Mouse (Mus musculus) midbrain, embryonic 14.5 days (tissue): ENCODE measurements around the gene Maf. TPM values are rescaled to one million over a fixed set of nuclear protein-coding genes. Genes with fewer than 3 reads are reported as not detected.

ENCODE experiments used
- ATAC-seq: fragments of 200-750 bp; cut with Nextera tagmentation; 2 replicates; pipeline ENCODE4 v1.8.0; 2017; ENCODE audit warnings: moderate number of reproducible peaks, moderate library complexity; ENCODE audit not compliant: low FRiP score, low TSS enrichment
- DNase-seq: peaks from one replicate; pipeline ENCODE4 v3.0.0-alpha.2; 2015
- H3K27ac ChIP-seq: fragments of 300-500 bp; sonication (generic); replicated peaks from 2 replicates; pipeline ENCODE4 v1.5.1; 2014; ENCODE audit warnings: mild to moderate bottlenecking, low read depth, low read length, moderate library complexity
- H3K27me3 ChIP-seq: fragments of 300-500 bp; sonication (generic); 2 replicates; pipeline ENCODE4 v1.6.1; 2014; ENCODE audit warnings: low read length, control low read depth, mixed read lengths; ENCODE audit not compliant: control insufficient read depth, insufficient read depth
- H3K36me3 ChIP-seq: fragments of 300-500 bp; sonication (generic); 2 replicates; pipeline ENCODE4 v1.6.1; 2014; ENCODE audit warnings: low read length, control low read depth; ENCODE audit not compliant: control insufficient read depth, insufficient read depth
- H3K4me1 ChIP-seq: fragments of 300-500 bp; sonication (generic); 2 replicates; pipeline ENCODE4 v1.6.1; 2014; ENCODE audit warnings: mild to moderate bottlenecking, antibody characterized with exemption, low read length, control low read depth; ENCODE audit not compliant: control insufficient read depth, insufficient read depth
- H3K4me2 ChIP-seq: fragments of 300-500 bp; sonication (generic); 2 replicates; pipeline ENCODE4 v1.6.1; 2014; ENCODE audit warnings: mild to moderate bottlenecking, low read length, moderate library complexity
- H3K4me3 ChIP-seq: fragments of 300-500 bp; sonication (generic); replicated peaks from 2 replicates; pipeline ENCODE4 v1.5.1; 2014; ENCODE audit warnings: low read depth, low read length
- H3K9ac ChIP-seq: fragments of 300-500 bp; sonication (generic); replicated peaks from 2 replicates; pipeline ENCODE4 v1.6.1; 2014; ENCODE audit warnings: mild to moderate bottlenecking, low read length, moderate library complexity
- H3K9me3 ChIP-seq: fragments of 300-500 bp; sonication (generic); 2 replicates; pipeline ENCODE4 v1.6.1; 2016; ENCODE audit warnings: low read length, control low read depth, mixed read lengths; ENCODE audit not compliant: control insufficient read depth
- WGBS: fragments of 180-500 bp; shearing (Covaris S2); extraction: QIAGEN DNeasy Blood & Tissue Kit; methylation state at CpG from one replicate; pipeline ENCODE4 v1.1.7; 2014; 5-methylcytosine and 5-hydroxymethylcytosine counted together
- polyA plus RNA-seq: library from polyadenylated mRNA; unstranded; fragments of >200 nt; fragmentation: Nextera tagmentation; extraction: Ambion mirVana; gene quantifications from 2 replicates; pipeline ENCODE4 v1.2.1, GENCODE M21; 2014

The Maf gene
- polyA plus RNA-seq, 1 experiment from 2014 or later: 9.6 TPM

DNA sequence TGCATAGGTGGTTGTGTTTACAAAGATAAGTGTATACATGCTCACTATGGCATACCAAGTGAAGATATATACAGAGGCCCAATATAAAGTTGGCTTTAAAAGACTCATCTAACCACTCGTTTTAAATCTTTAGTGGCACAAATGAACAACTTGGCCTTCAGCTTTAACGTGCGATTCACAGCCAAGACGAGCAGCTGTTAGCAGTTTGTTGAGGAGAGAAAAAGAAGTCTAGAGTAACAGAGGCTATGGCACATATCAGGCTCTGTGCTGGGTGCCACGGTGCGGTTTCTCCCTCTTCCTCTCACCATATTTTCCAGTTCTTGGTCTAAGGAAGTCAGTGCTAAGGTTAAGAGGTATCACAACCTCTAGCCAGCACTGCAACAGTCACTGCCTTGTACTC lies 34.4 kb upstream of the Maf start:
- Histone ChIP-seq H3K4me3 (no peak overlapping the region), H3K9me3 (no peaks in the 10 kb centered on the region), H3K27ac (no peak overlapping the region), H3K4me2 (no peak overlapping the region), H3K36me3 (no peaks in the 10 kb centered on the region), H3K27me3 (no peaks in the 10 kb centered on the region), H3K9ac (no peak overlapping the region), H3K4me1 (no peaks in the 10 kb centered on the region)
- 94% methylated on average over 6 of the region's 6 CpGs for WGBS
- ATAC-seq (no peak), DNase-seq (no peak)

DNA sequence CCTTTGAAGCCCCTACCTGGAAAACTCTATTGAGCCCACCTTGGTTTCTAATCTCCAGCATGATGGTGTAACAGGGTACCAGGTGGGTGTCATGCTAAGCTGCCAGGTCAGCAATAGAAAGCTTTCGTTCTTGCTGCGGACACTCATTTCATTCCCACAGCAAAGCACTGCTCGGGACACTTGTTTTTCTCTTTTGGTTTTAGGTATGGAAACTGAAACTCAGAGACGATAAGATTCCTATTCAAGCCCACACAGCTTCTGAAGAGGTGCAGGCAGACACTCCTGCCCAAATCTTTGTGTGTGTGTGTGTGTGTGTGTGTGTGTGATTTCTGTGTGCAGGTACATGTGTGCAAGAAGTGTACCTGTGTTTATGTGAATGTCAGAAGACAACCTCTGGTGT lies 32.2 kb upstream of the Maf start:
- no peak for DNase-seq
- Histone ChIP-seq H3K9me3 (no peaks in the 10 kb centered on the region), H3K4me1 (no peaks in the 10 kb centered on the region), H3K4me2 (no peak overlapping the region), H3K27ac (no peak overlapping the region), H3K4me3 (no peak overlapping the region), H3K36me3 (no peaks in the 10 kb centered on the region), H3K9ac (no peak overlapping the region), H3K27me3 (no peaks in the 10 kb centered on the region)
- no peak for ATAC-seq
- WGBS: 95% methylated on average over 4 of the region's 4 CpGs

DNA sequence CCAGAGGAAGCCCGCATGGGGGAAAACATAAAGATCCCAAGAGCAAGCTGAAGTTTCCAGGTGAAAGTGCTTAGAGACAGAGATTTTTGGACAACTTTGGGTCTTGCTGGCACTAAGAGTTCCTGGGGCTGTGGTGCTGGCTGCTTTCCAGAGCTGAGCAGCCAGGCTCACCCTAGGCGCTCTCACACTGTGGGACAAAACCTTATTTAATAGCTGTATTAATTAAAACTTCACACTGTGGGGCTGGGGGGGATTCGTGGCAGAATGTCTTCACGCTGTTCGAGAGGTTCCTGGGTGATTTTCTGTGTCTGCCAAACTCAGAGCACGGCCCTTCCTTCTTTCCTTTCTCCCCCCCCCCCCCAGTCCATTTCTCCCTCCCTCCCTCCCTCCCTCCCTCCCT lies 24.8 kb upstream of the Maf start:
- ATAC-seq: no peak
- 42% methylated on average over 6 of the region's 6 CpGs for WGBS
- no peaks in the 10 kb centered on the region for H3K36me3 ChIP-seq
- no peak overlapping the region for H3K4me2 ChIP-seq
- H3K27ac ChIP-seq: no peak overlapping the region
- DNase-seq: peak; percentile 22
- no peak overlapping the region for H3K9ac ChIP-seq
- H3K9me3 ChIP-seq: no peaks in the 10 kb centered on the region
- no peak overlapping the region for H3K4me3 ChIP-seq
- H3K27me3 ChIP-seq: no peaks in the 10 kb centered on the region
- H3K4me1 ChIP-seq: no peaks in the 10 kb centered on the region

DNA sequence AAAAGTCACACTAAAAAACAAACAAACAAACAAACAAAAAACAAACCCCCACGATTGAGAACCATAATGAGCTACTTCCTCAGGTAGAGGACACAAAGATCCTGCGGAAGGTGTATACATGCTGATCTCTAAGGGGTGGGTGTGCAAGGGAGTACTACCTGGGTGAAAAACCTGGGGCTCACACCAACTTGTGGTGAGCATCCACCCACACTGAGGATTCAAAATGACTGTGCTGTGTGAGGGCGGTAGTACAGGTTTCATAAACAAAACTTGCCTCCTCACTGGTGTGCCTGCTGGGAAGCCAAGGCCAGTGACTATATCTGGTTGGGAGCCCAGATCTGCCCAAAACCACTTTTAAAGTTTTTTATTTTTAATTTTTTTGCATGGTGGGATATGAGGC lies 19.2 kb upstream of the Maf start:
- H3K4me3 ChIP-seq: no peak overlapping the region
- no peaks in the 10 kb centered on the region for H3K27me3 ChIP-seq
- no peak for ATAC-seq
- no peaks in the 10 kb centered on the region for H3K9me3 ChIP-seq
- H3K27ac ChIP-seq: no peak overlapping the region
- H3K9ac ChIP-seq: no peak overlapping the region
- DNase-seq: no peak
- 93% methylated on average over 3 of the region's 3 CpGs for WGBS
- H3K4me1 ChIP-seq: no peaks in the 10 kb centered on the region
- no peak overlapping the region for H3K4me2 ChIP-seq
- no peaks in the 10 kb centered on the region for H3K36me3 ChIP-seq

DNA sequence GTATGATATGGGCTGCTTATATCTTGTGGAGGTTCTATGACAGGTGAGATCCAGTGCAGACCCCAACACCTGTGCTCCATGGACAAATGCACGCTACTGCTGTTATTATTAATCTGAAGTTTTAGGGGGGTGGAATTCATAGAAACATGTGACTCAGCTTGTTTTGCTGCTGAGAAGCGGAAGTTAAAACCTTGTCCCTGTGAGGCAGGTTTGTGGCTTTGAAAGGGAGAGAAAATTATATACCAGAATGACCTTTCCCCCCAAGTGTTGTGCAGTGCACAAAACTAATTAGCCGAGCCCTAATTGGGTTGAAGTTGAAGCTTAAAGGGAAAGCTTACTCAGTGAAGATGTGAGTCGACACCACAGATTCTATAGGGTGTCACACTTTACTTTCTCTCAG lies 18.6 kb upstream of the Maf start:
- Histone ChIP-seq H3K4me1 (no peaks in the 10 kb centered on the region), H3K9me3 (no peaks in the 10 kb centered on the region), H3K9ac (no peak overlapping the region), H3K27ac (no peak overlapping the region), H3K36me3 (no peaks in the 10 kb centered on the region), H3K27me3 (no peaks in the 10 kb centered on the region), H3K4me3 (no peak overlapping the region), H3K4me2 (no peak overlapping the region)
- DNase-seq (no peak), ATAC-seq (no peak)
- 90% methylated on average over 4 of the region's 4 CpGs for WGBS

DNA sequence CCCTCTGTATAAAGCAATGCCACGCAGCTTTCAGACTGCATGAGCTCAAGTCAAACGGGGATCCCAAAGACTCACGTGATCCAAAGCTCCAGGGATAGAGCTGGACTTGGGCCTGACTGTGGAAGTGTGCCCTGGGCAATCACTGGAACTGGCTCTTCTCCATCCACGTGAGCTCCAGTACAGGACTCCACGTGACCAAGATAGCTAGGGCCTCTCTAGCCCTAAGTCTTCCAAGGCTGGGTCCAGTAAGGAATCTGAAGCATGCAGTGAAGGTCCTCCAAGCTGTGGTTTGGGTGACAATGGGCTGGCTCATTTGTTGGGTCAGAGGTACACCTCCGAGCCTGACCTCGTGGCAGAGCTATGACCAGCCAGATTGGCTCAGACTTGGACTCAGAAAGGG lies 11.5 kb upstream of the Maf start:
- Histone ChIP-seq H3K4me2 (no peak overlapping the region), H3K4me3 (no peak overlapping the region), H3K27me3 (no peaks in the 10 kb centered on the region), H3K36me3 (no peaks in the 10 kb centered on the region), H3K9ac (no peak overlapping the region), H3K27ac (no peak overlapping the region), H3K4me1 (no peaks in the 10 kb centered on the region), H3K9me3 (no peaks in the 10 kb centered on the region)
- ATAC-seq (no peak), DNase-seq (no peak)
- WGBS: 84% methylated on average over 7 of the region's 7 CpGs

DNA sequence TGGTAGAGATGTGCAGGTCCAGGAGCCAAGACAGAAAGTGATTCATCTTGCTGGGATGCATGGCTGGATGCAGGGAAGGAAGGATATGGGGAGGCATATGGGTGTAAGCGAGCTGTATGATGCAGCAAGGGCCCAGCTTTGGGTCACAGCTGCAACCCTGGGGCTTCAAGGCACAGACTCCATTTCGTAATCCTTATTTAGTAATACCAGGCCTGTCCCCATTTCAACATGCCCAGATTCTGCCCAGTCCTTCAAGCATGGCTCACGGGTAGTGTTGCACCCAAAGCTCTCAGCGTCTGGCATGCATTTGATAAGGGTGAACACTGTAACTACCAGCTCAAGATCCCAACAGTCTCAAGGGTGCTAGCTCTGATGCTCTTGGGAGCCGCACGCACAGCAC lies 11.0 kb upstream of the Maf start:
- H3K4me2 ChIP-seq: no peak overlapping the region
- no peak for ATAC-seq
- no peak overlapping the region for H3K4me3 ChIP-seq
- 91% methylated on average over 6 of the region's 6 CpGs for WGBS
- no peak overlapping the region for H3K9ac ChIP-seq
- DNase-seq: no peak
- no peaks in the 10 kb centered on the region for H3K9me3 ChIP-seq
- no peaks in the 10 kb centered on the region for H3K4me1 ChIP-seq
- no peak overlapping the region for H3K27ac ChIP-seq
- no peaks in the 10 kb centered on the region for H3K36me3 ChIP-seq
- no peaks in the 10 kb centered on the region for H3K27me3 ChIP-seq

DNA sequence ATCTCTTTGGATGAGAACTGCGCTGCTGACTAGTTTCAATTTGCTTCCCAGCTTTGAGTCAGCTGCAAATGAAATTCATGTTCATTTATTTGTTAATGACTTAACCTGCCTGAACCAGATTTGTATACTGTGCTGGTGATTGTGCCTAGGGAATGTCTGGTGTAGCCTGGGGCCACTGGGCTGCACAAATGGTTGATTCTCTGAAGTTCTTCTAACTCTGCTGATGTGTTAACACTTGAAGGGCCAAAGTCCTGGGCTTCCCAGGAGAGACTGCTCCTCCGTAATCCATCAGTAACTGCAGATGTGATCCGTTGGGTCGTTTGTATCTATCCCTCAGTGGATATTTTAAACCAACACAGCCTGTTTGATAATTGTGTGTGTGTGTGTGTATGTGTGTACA lies 7.7 kb upstream of the Maf start:
- Histone ChIP-seq H3K9ac (no peak overlapping the region), H3K4me2 (no peak overlapping the region), H3K27ac (no peak overlapping the region), H3K36me3 (no peaks in the 10 kb centered on the region), H3K9me3 (no peaks in the 10 kb centered on the region), H3K4me3 (no peak overlapping the region), H3K27me3 (peaks cover 10% of the 10 kb centered on the region; the same call in 1 of the 2 replicates), H3K4me1 (no peaks in the 10 kb centered on the region)
- ATAC-seq (no peak), DNase-seq (no peak)
- WGBS: 68% methylated on average over 4 of the region's 4 CpGs

DNA sequence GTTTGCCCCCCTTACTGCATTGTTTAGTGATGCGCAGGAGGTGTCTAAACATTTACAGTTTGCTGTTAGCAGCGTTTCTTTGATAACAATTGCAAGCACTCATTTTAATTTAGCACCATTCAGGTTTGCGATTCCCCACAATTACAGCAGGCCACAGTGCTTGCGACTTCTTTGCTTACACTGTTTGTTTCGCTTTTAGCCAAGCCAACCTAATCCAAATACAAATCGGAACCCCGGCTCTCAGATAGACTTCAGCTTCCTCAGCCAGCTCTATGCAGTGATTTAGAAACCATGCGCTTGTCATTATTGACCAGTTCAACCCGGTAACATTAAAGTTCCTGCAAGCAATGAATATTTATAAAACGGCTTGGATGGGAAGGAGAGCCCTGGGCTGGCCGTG lies 3.5 kb upstream of the Maf start:
- ATAC-seq (no peak), DNase-seq (no peak)
- H3K4me1 ChIP-seq: peaks cover 9% of the 10 kb centered on the region; the same call in 1 of the 2 replicates
- no peak overlapping the region for H3K27ac ChIP-seq
- H3K9ac ChIP-seq: no peak overlapping the region
- no peak overlapping the region for H3K4me3 ChIP-seq
- 62% methylated on average over 11 of the region's 11 CpGs for WGBS
- H3K27me3 ChIP-seq: peaks cover 16% of the 10 kb centered on the region; the same call in 1 of the 2 replicates
- H3K9me3 ChIP-seq: no peaks in the 10 kb centered on the region
- H3K4me2 ChIP-seq: no peak overlapping the region
- H3K36me3 ChIP-seq: no peaks in the 10 kb centered on the region
